Mouse (Mus musculus): ENCODE data around the gene Ptbp1.

- TF ChIP-seq EP300 (IDR thresholded peaks at IDR 0.05; ENCODE audit: insufficient read depth, low read depth, low read length), result no peak
- no peak for TF ChIP-seq POLR2A (IDR thresholded peaks at IDR 0.05; ENCODE audit: insufficient read depth, low read depth, low read length)
Observed at GRCm38 (mm10) chr10:79856280-79856679, 2.1 kb downstream of the Ptbp1 start.

Data from heart, adult 2 months (tissue).